Mouse (Mus musculus): ENCODE measurements around the gene Slc7a12. TPM values are rescaled to one million over a fixed set of nuclear protein-coding genes. Genes with fewer than 3 reads are reported as not detected.

The Slc7a12 gene
- polyA plus RNA-seq (2017; shearing (Covaris generic)) = not detected

GRCm38 (mm10) chr3:14480397-14480796 lies at the start of gene Slc7a12:
Gene Slc7a12, plus strand, starts transcription at chr3:14480697.

Other genes with a start within 250 kb of the Slc7a12 start
- 145 TPM for gene 1810022K09Rik, start 130.6 kb downstream of the Slc7a12 start, polyA plus RNA-seq (2017; shearing (Covaris generic))
- gene Car13, start 161.0 kb downstream of the Slc7a12 start, polyA plus RNA-seq (2017; shearing (Covaris generic)) = not detected

All from effector memory CD4-positive, alpha-beta T cell, adult 5 months (primary cell).